Comparison of ENCODE assay signal across 16 mouse cellular contexts in the genomic region with DNA sequence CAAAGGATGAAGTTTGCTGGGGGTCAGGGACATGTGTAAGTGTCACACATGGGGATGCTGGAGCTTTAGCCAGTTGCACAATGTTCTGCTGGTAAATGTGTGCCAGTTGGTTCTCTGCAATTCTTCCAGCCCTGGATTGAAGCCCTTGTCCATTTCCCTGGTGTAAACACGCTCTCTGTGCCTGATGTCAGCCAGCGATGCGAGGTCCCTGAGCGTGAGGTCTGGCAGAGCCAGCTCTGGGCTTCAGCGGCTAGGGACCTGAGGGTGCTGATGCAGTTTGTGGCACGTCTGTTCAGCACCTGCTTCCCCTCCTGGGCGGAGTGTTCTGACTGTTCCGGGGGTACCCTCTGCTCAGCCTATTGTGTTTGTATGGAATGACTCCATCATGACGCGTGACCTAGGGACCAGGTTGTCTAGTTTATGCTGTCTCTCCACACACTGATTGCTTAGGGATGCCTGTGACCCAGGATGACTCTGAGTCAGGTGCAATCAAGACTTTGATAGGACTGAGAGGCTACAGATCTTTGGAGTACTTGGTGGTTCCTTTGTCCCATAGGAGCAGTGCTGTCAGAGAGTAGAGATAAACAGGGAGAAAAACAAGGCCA.
DNase-seq lines count a peak whose midpoint lies in the region; ATAC-seq and TF ChIP-seq lines count a peak whose summit lies in the region.
"Had no signal": no experiment of that assay in that cellular context is flagged by ENCODE, and none has a peak within 500 bp of the region (broad histone marks: within the 10 kb centered on the region; RNA-seq: fewer than 3 reads in every experiment).

No protein-coding gene starts in this region.

- no peak overlapping the region for H3K9ac ChIP-seq in forebrain, embryonic 14.5 days (ENCODE audit: low read length)
- H3K9ac ChIP-seq in hindbrain, postnatal 0 days (replicated peaks; ENCODE audit: low read length) = no peak overlapping the region
- H3K9ac ChIP-seq: limb, embryonic 15.5 days; lung, embryonic 14.5 days had no signal

- TF ChIP-seq CTCF in hindbrain, postnatal 0 days (IDR thresholded peaks at IDR 0.05; ENCODE audit: low read depth) = no peak

- no peaks in the 10 kb centered on the region for H3K9me3 ChIP-seq in forebrain, embryonic 14.5 days (replicated peaks; ENCODE audit: control insufficient read depth, low read length)
- no peaks in the 10 kb centered on the region for H3K9me3 ChIP-seq in hindbrain, postnatal 0 days (ENCODE audit: low read length)
- H3K9me3 ChIP-seq: limb, embryonic 15.5 days; megakaryocyte, embryonic 14.5 days had no signal

- H3K27ac ChIP-seq in forebrain, embryonic 14.5 days (ENCODE audit: low read depth, low read length) = peak overlapping the region; percentile 75
- no peak overlapping the region; the same call in 1 of the 2 replicates for H3K27ac ChIP-seq in hindbrain, postnatal 0 days
- H3K27ac ChIP-seq: heart, adult 2 months had no signal

- no peaks in the 10 kb centered on the region for H3K36me3 ChIP-seq in forebrain, embryonic 14.5 days (ENCODE audit: control insufficient read depth, insufficient read depth, low read length)
- no peaks in the 10 kb centered on the region for H3K36me3 ChIP-seq in hindbrain, postnatal 0 days (ENCODE audit: insufficient read depth, low read length)
- H3K36me3 ChIP-seq: limb, embryonic 15.5 days had no signal

- peak; percentile 61 for DNase-seq in adrenal gland, postnatal 10 days
- no peak for DNase-seq in adrenal gland, postnatal 4 days (ENCODE audit: low spot score in 2 of 2)
- peak; percentile 17 to 29 for DNase-seq in layer of hippocampus, postnatal 10 days (ENCODE audit: low spot score in 2 of 2)
- no peak for DNase-seq in layer of hippocampus, adult 9-11 months
- peak; percentile 52 for DNase-seq in forebrain, embryonic 14.5 days (ENCODE audit: low spot score)
- DNase-seq in hindbrain, postnatal 0 days (ENCODE audit: low spot score) = no peak
- DNase-seq in ovary, postnatal 36 days (ENCODE audit: low spot score) = no peak
- DNase-seq in ovary, adult 18-20 months (ENCODE audit: low spot score) = no peak
- DNase-seq: cerebellum, adult 9-10 months; kidney, adult 9 months; lung, embryonic 14.5 days; right cerebral cortex, postnatal 14 days; thymus, adult 2 months had no signal

- no peaks in the 10 kb centered on the region for H3K27me3 ChIP-seq in forebrain, embryonic 14.5 days (replicated peaks; ENCODE audit: control insufficient read depth, insufficient read depth, low read length)
- H3K27me3 ChIP-seq in hindbrain, postnatal 0 days (ENCODE audit: insufficient read depth, low read length) = no peaks in the 10 kb centered on the region
- H3K27me3 ChIP-seq: limb, embryonic 15.5 days had no signal

- WGBS in forebrain, embryonic 14.5 days = 58% methylated on average over 10 of the region's 10 CpGs
- 50% methylated on average over 10 of the region's 10 CpGs for WGBS in hindbrain, postnatal 0 days

- H3K4me2 ChIP-seq in forebrain, embryonic 14.5 days (ENCODE audit: low read length) = no peak overlapping the region
- H3K4me2 ChIP-seq in hindbrain, postnatal 0 days (ENCODE audit: low read depth, low read length) = no peak overlapping the region
- H3K4me2 ChIP-seq: limb, embryonic 15.5 days; lung, embryonic 14.5 days had no signal

- ATAC-seq in forebrain, embryonic 14.5 days = peak; percentile 57; the same call in 1 of the 2 replicates
- 0 out of 2 replicates have a peak, but pooled peaks have one; percentile 21 for ATAC-seq in hindbrain, postnatal 0 days

- peaks cover 19% of the 10 kb centered on the region for H3K4me1 ChIP-seq in forebrain, embryonic 14.5 days (ENCODE audit: control insufficient read depth, insufficient read depth, low read length)
- 0 out of 2 replicates have a peak, but pooled peaks cover 6% of the 10 kb centered on the region for H3K4me1 ChIP-seq in hindbrain, postnatal 0 days (ENCODE audit: insufficient read depth, low read length)
- H3K4me1 ChIP-seq: megakaryocyte, embryonic 14.5 days had no signal

- H3K4me3 ChIP-seq in forebrain, embryonic 14.5 days (ENCODE audit: low read depth, low read length) = no peak overlapping the region
- H3K4me3 ChIP-seq in hindbrain, postnatal 0 days (ENCODE audit: low read length) = no peak overlapping the region
- H3K4me3 ChIP-seq: heart, adult 2 months; limb, embryonic 15.5 days; megakaryocyte, embryonic 14.5 days had no signal

Comparison
In these comparisons a context has a peak if more than half of its experiments do, and no peak if none do; other contexts are left out.
1. DNase-seq: peak in adrenal gland, postnatal 10 days (single experiment), layer of hippocampus, postnatal 10 days (2 of 2) and forebrain, embryonic 14.5 days (single experiment); none in adrenal gland, postnatal 4 days (0 of 2), layer of hippocampus, adult 9-11 months (single experiment), hindbrain, postnatal 0 days (single experiment), ovary, postnatal 36 days (single experiment) and ovary, adult 18-20 months (single experiment).